Mouse (Mus musculus): ENCODE measurements at regions not wholly inside any gene's neighbourhood (a gene's known extent, or its start where the extent isn't known, plus 50 kb on each side); places are given as distances from the start of the nearest gene placed in this dataset.

GRCm38 (mm10) chr13:97441803-97442202, 200.9 kb downstream of the Enc1 start:
- no peak for TF ChIP-seq POLR2A (IDR thresholded peaks at IDR 0.05; ENCODE audit: control insufficient read depth, low read depth, low read length)
- no peak for TF ChIP-seq CTCF (IDR thresholded peaks at IDR 0.05; ENCODE audit: control insufficient read depth, insufficient read depth, insufficient replicate concordance, low read depth, low read length)
